Mouse (Mus musculus): ENCODE data around the gene Tlr4.

GRCm38 (mm10) chr4:66927537-66928088, 100.2 kb downstream of the Tlr4 start:
- TF ChIP-seq CTCF (IDR thresholded peaks at IDR 0.05; ENCODE audit: extremely low read depth, insufficient read length, insufficient replicate concordance, low read depth, low read length) (no peak), POLR2A (IDR thresholded peaks at IDR 0.05; ENCODE audit: low read depth, low read length) (no peak)
